Mouse (Mus musculus) layer of hippocampus, adult 8-10 months (tissue): Measurements from ENCODE around the gene Clstn3. TPM values are rescaled to one million over a fixed set of nuclear protein-coding genes. Genes with fewer than 3 reads are reported as not detected.
"Not testable (repeated sequence)": the region's sequence is repeated elsewhere in the genome, so short reads cannot be mapped to it uniquely, and the experiment has no call there.

Experiments
- DNase-seq, 2 experiments: peaks; one replicate each; pipeline ENCODE4 v3.0.0; 2022; ENCODE audit warnings: low spot score in 2 of 2
- total RNA-seq, 4 experiments: library from RNA; stranded (reverse); gene quantifications; 2 replicates each; pipeline ENCODE4 v1.2.4; 2022

Gene Clstn3
- total RNA-seq, 4 experiments from 2014 or later: 249 to 296 (median 280) TPM

DNA sequence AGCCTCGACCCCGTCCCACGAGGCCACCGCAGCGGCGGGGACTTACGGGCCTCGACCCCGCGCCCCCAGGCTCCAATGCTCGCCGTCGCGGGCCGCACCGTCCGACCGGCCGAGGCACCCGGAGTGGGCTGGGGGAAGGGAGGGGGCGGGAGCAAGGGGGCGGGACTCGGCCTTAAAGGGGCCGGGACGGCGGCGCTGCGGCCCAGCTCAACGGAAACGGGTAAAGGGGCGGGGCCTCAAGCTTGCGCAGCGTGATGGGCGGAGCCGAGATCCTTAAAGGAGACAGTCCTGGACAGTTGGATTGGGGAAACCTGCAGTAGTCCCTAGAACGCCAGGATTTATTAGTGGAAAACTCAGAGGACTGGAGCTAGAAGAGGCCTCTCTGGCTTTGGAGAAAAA is 49.7 kb downstream of the Clstn3 start, which contains the start of gene Pex5:
TSS of gene Pex5 (minus strand) at position 141 of the 399 bp plus-strand sequence.
- DNase-seq: peak; percentile 93 to 95

DNA sequence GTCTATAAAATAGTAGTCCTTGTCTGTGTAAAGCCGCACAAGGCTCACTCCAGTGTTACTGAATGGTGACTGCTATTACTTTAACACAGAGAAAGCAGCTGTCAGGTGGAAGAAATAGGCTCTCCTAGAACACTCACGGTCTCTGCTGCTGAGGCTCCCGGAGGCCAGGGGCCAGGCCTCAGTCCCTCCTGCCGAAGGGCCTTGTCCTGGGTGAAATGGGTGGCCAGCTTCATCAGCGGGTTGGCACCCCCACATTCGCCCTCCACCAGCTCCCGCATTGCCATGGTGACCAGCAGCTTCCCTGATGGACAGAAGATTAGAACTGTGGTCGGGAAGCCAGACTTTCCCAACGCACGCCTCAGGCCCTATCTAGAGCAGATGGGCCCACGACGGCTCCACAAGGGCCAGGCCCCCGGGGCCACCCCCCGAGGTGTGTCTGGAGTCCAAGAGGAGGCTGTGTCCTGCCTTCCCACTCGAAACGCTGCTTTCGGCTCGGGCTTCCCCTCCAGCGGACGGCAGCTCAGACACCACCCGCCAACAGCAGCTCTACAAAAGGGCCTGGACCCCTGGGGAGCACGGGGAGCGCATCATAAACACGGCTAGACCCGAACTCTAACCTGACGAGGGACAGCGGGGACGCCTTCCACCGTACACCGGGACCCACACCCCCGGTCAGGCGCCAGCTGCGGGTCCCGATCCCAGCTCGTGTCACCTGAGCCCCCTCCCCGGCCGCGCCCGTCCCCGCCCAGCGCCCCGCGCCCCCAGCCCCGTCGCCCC is 50.3 kb downstream of the Clstn3 start:
- DNase-seq: peak; percentile 41 to 52

DNA sequence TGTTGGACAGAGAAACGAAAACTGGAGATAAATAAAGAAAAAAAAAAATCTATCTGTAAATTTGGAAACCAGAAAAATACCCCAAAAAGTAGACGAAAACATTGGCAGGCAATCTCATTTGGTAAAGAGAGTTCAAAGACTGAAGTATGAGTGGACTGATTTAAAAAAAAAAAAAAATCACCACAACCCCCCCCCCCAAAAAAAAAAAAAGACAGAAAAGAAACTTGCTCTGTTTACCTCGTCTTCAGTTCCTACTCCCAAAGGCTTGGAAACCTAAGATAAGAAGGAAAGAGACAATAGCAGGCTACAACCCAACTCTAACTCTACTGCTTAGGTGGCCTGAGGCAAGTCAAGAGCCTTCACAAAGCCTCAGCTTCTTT is 50.8 kb downstream of the Clstn3 start:
- DNase-seq: no peak

DNA sequence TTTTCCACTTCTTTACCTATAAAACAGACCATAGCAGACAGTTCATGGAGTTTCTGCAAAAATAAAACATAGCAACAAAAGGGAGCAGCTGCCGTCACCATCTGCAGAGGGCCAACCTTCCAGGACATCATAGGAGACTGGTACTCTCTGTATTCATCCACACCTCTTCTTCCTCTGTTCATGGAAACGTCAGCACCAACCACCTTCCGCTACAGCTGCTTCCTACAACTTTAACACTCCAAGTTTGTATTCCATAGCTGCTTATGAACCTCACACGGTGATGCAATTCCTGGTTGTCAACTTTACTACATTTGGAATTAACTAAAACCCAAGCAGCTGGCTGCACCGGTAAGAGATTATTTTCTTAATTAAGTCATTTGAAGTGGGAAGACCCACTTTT is 56.2 kb downstream of the Clstn3 start:
- no peak for DNase-seq

DNA sequence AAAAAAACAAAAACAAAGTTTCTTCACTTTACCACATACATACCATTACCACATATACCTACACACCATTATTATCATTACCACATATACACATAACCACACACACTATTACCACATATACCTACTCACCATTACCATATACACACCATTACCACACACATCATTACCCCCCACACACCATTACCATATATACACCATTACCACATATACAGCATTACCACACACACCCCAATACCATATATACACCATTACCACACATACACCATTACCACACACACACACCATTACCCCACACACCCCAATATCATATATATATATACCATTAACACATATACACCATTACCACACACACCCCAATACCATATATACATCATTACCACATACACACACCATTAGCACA is 57.4 kb downstream of the Clstn3 start:
- DNase-seq: no peak

DNA sequence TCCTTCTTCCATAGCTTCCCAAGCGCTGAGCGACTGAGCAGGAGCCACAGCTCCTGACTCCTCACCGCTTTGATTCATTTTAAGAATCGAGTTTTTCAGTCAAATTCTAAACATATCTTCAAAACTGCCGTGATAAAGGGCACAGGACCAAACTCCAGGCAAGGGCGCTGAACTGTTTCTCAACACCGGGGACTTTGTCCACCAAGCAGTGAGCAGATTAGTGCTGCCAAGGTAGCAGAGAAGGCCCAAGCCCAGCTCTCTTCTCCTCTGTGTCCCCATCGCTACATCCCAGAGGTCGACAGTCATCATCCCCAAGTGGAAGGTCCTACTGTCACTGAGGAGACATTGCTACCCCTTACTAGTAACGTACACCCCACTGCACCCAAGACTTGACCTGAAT is 58.3 kb downstream of the Clstn3 start:
- no peak for DNase-seq

DNA sequence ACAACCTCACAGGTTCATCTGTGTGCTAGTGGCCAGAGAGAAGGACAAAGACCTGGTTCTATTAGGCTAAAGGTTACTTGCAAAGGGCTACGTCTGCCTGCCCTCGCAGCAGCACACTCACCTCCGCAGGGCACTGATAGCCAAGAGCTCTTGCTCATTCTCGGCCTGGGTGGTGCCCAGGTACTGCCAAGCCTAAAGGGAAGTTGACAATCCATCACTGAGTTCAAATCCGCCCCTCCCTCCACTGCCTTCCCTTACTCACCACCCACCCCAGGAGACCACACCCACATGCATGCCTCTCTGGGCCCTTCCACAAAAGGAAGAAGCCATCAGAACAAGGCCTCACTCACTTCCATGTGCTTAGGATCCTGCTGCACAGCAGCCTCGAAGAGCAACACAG is 64.9 kb downstream of the Clstn3 start:
- no peak for DNase-seq

DNA sequence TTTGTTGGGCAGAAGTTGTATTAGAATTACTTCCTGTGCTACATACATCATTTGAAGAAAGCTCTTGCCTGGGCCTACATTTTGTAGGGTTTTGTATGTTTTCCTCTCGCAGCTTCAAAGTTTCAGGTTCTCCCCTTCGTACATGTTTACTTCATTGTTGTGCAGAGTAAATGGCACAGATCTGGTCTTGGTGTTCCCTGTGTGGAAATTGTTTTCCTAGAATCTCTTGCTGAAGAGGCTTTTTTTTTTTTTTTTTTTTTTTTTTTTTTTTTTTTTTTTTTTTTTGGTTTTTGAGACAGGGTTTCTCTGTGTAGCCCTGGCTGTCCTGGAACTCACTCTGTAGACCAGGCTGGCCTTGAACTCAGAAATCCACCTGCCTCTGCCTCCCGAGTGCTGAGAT is 69.6 kb downstream of the Clstn3 start:
- not testable (repeated sequence) for DNase-seq

Other genes with a start within 250 kb of the Clstn3 start
- gene Vmn2r27, start 232.9 kb downstream of the Clstn3 start, total RNA-seq: not detected
- 1 to 10 TPM; 2.1 to 2.8 (median 2.4) TPM for gene Cd163, start 160.1 kb downstream of the Clstn3 start, total RNA-seq
- 10 to 100 TPM; 47.1 to 62.7 (median 57.5) TPM for gene Pex5, start 49.7 kb downstream of the Clstn3 start, total RNA-seq
- gene C1rl, start 28.3 kb upstream of the Clstn3 start, total RNA-seq: under 1 TPM; 0.39 to 0.67 (median 0.60) TPM
- 1 to 10 TPM in 3 of 4 experiments, under 1 TPM in 1; 0.89 to 1.9 (median 1.3) TPM for gene C1ra, start 47.6 kb upstream of the Clstn3 start, total RNA-seq
- gene C1s1, start 77.6 kb upstream of the Clstn3 start, total RNA-seq: 1 to 10 TPM in 3 of 4 experiments, under 1 TPM in 1; 0.59 to 1.7 (median 1.2) TPM
- not detected for gene C1rb, start 105.5 kb upstream of the Clstn3 start, total RNA-seq
- gene C1s2, start 171.3 kb upstream of the Clstn3 start, total RNA-seq: under 1 TPM; 0.23 to 0.68 (median 0.44) TPM
- gene Lpcat3, start 198.2 kb upstream of the Clstn3 start, total RNA-seq: 10 to 100 TPM; 24.1 to 38.4 (median 31.4) TPM
- 10 to 100 TPM; 50.1 to 57.2 (median 52.5) TPM for gene Emg1, start 247.4 kb upstream of the Clstn3 start, total RNA-seq
- 100 to 1,000 TPM; 118 to 123 (median 120) TPM for gene Phb2, start 247.5 kb upstream of the Clstn3 start, total RNA-seq